Mouse (Mus musculus) frontal cortex, postnatal 10 days (tissue): ENCODE results near the gene Dbn1.
A peak's percentile ranks its signal among the peaks of the same experiment; 100 is the strongest.

ENCODE experiments used
- DNase-seq, 2 experiments: peaks; one replicate each; pipeline ENCODE4 v3.0.0; 2022; ENCODE audit warnings: low spot score in 2 of 2, mixed read lengths in 1 of 2

The Dbn1 gene

GRCm38 (mm10) chr13:55478036-55478435 lies 9.9 kb downstream of the Dbn1 start:
- peak in 1 of 2 experiments; percentile 51 for DNase-seq

GRCm38 (mm10) chr13:55477492-55477891 lies 10.4 kb downstream of the Dbn1 start:
- DNase-seq, result no peak

GRCm38 (mm10) chr13:55476256-55476655 lies 11.7 kb downstream of the Dbn1 start:
- DNase-seq, result no peak

GRCm38 (mm10) chr13:55475750-55476149 lies 12.2 kb downstream of the Dbn1 start:
- DNase-seq, result no peak

- peak; percentile 69 to 81 for DNase-seq
Measured at GRCm38 (mm10) chr13:55474621-55475069, 13.3 kb downstream of the Dbn1 start.

- DNase-seq, result no peak
Measured at GRCm38 (mm10) chr13:55473961-55474360, 13.9 kb downstream of the Dbn1 start.

GRCm38 (mm10) chr13:55473076-55473831 lies 14.7 kb downstream of the Dbn1 start:
- no peak for DNase-seq

- peak in 1 of 2 experiments; percentile 77 for DNase-seq
Measured at GRCm38 (mm10) chr13:55472132-55473022, 15.5 kb downstream of the Dbn1 start.

GRCm38 (mm10) chr13:55471819-55472131 lies 16.1 kb downstream of the Dbn1 start:
- no peak for DNase-seq

- DNase-seq, result peak; percentile 80 to 87
Measured at GRCm38 (mm10) chr13:55471156-55471818, 16.6 kb downstream of the Dbn1 start.

GRCm38 (mm10) chr13:55470372-55470771 lies 17.5 kb downstream of the Dbn1 start:
- no peak for DNase-seq

- DNase-seq, result no peak
Measured at GRCm38 (mm10) chr13:55468851-55469560, 18.9 kb downstream of the Dbn1 start.

- no peak for DNase-seq
Measured at GRCm38 (mm10) chr13:55465830-55466440, 22.0 kb downstream of the Dbn1 start.

- DNase-seq, result no peak
Measured at GRCm38 (mm10) chr13:55465184-55465583, 22.7 kb downstream of the Dbn1 start.

- DNase-seq, result peak; percentile 79 to 85
Measured at GRCm38 (mm10) chr13:55464027-55464884, 23.7 kb downstream of the Dbn1 start, which contains the start of gene Prr7. TSS of gene Prr7 (plus strand) at chr13:55464267.

- DNase-seq, result no peak
Measured at GRCm38 (mm10) chr13:55463399-55464026, 24.4 kb downstream of the Dbn1 start.

GRCm38 (mm10) chr13:55462965-55463364 lies 24.9 kb downstream of the Dbn1 start:
- no peak for DNase-seq

- DNase-seq, result no peak
Measured at GRCm38 (mm10) chr13:55451785-55452549, 35.9 kb downstream of the Dbn1 start.

GRCm38 (mm10) chr13:55451296-55451695 lies 36.6 kb downstream of the Dbn1 start:
- no peak for DNase-seq
